Mouse (Mus musculus): ENCODE data around the gene Gm42674. TPM values are rescaled to one million over a fixed set of nuclear protein-coding genes. Genes with fewer than 3 reads are reported as not detected.

The Gm42674 gene
- total and polyA plus RNA-seq, 3 experiments = not detected

DNA sequence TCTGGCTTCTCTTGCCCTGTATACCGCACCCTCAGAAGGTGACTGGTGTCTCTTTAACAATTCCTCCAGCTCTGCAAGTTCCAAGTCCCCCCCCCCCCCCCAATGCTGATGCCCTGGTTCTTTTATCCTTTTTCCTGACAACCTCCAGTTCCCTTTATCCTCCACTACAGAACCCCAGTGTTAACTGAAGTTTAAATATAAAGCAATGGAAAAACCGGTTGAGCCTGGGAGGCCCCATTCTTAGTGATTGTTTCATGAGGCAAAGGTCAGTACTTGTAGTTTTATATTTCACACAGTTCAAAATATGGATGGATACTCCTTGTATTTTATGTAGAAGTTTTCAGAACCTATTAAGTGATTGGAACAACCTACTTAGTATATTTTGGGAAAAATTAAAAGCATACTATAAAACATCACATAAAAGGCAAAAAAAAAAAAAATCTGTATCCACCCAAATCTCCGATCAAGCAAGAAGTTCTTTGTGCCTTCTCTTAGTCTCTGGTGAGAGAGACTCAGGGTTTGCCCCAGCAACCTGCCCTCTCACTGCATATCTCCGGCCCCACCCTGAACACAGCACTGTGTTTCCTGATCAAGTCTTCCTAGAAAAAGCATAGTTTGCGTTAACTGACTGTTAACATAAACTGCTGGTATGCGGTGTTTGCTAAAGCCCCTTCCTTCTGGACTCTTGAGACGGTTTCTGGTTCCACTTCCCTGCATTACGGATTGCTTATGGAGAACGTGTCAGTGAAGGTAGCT, 24.7 kb downstream of the Gm42674 start:
- peaks cover 2% of the 10 kb centered on the region for H3K4me1 ChIP-seq (ENCODE audit: control insufficient read depth, insufficient read depth, low read length)
- H3K79me2 ChIP-seq (replicated peaks; ENCODE audit: control insufficient read depth, insufficient read depth, low read length) = no peaks in the 10 kb centered on the region
- no peak for DNase-seq
- no peaks in the 10 kb centered on the region for H3K27me3 ChIP-seq (ENCODE audit: control insufficient read depth, insufficient read depth, low read length)
- H3K36me3 ChIP-seq (ENCODE audit: control insufficient read depth, insufficient read depth, low read length) = no peaks in the 10 kb centered on the region
- no peak overlapping the region for H3K27ac ChIP-seq
- WGBS = 65% methylated on average over 9 of the region's 9 CpGs
- no peak overlapping the region for H3K4me3 ChIP-seq
- intact Hi-C loops (cut with DNase I) = no loop called here
- H3K9ac ChIP-seq (ENCODE audit: low read depth, low read length) = no peak overlapping the region
- no peak for TF ChIP-seq POLR2A (IDR thresholded peaks at IDR 0.05; ENCODE audit: insufficient read depth, low read depth, low read length)
- TF ChIP-seq EP300 (IDR thresholded peaks at IDR 0.05; ENCODE audit: insufficient read depth, low read depth, low read length) = no peak

DNA sequence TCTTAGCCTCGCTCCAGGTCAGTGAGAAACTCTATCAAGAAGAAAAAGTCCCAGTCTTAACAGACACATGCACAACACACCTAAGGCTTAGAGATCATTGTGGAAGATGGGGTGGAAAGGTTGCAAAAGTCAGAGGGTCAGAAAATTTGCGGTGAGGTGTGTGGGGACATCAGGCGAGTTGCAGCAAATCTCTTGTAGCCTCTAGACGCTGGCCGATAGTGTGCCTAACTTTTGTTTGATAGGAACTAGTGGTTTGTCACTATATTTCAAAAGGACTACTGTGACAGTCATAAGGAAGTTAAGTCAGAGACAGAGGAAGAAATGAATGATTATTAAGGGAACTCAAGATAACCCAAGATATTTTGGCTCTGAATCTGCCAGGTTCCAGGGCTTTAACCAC, 25.7 kb downstream of the Gm42674 start:
- H3K36me3 ChIP-seq (ENCODE audit: control insufficient read depth, insufficient read depth, low read length) = no peaks in the 10 kb centered on the region
- no peak overlapping the region for H3K9ac ChIP-seq (ENCODE audit: low read depth, low read length)
- H3K4me3 ChIP-seq = no peak overlapping the region
- peaks cover 2% of the 10 kb centered on the region for H3K4me1 ChIP-seq (ENCODE audit: control insufficient read depth, insufficient read depth, low read length)
- 87% methylated on average over 5 of the region's 5 CpGs for WGBS
- intact Hi-C loops (cut with DNase I) = no loop called here
- no peak for DNase-seq
- TF ChIP-seq CTCF (IDR thresholded peaks at IDR 0.05) (no peak), EP300 (IDR thresholded peaks at IDR 0.05; ENCODE audit: insufficient read depth, low read depth, low read length) (no peak), POLR2A (IDR thresholded peaks at IDR 0.05; ENCODE audit: insufficient read depth, low read depth, low read length) (no peak)
- H3K27me3 ChIP-seq (ENCODE audit: control insufficient read depth, insufficient read depth, low read length) = no peaks in the 10 kb centered on the region
- no peak overlapping the region for H3K27ac ChIP-seq
- no peaks in the 10 kb centered on the region for H3K79me2 ChIP-seq (replicated peaks; ENCODE audit: control insufficient read depth, insufficient read depth, low read length)

DNA sequence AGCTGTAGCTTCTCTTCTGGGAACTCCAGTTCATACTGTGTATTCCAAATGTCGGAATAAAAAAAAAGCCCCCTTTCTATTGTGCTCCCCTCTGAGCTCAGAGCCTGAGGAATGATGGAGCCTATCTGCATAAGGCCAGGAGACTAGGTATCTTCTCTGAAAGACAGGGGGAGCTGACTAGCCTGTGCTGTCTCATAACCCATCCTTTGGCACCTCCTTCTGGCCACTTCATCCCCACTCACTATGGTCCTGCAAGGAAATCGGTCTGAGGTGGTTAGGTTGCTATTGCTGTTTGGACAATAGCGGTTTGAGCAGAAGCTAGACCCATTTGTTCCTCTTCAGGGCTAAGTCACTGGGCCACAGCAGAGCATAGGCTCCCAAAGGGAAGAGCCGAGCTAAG, 26.1 kb downstream of the Gm42674 start:
- peaks cover 2% of the 10 kb centered on the region for H3K4me1 ChIP-seq (ENCODE audit: control insufficient read depth, insufficient read depth, low read length)
- intact Hi-C loops (cut with DNase I) = no loop called here
- H3K9ac ChIP-seq (ENCODE audit: low read depth, low read length) = no peak overlapping the region
- H3K4me3 ChIP-seq = no peak overlapping the region
- TF ChIP-seq POLR2A (IDR thresholded peaks at IDR 0.05; ENCODE audit: insufficient read depth, low read depth, low read length) = no peak
- TF ChIP-seq CTCF (IDR thresholded peaks at IDR 0.05) = peak; percentile 57
- WGBS = 57% methylated on average over 4 of the region's 4 CpGs
- H3K79me2 ChIP-seq (replicated peaks; ENCODE audit: control insufficient read depth, insufficient read depth, low read length) = no peaks in the 10 kb centered on the region
- no peak for DNase-seq
- H3K27me3 ChIP-seq (ENCODE audit: control insufficient read depth, insufficient read depth, low read length) = no peaks in the 10 kb centered on the region
- no peaks in the 10 kb centered on the region for H3K36me3 ChIP-seq (ENCODE audit: control insufficient read depth, insufficient read depth, low read length)
- no peak overlapping the region for H3K27ac ChIP-seq

DNA sequence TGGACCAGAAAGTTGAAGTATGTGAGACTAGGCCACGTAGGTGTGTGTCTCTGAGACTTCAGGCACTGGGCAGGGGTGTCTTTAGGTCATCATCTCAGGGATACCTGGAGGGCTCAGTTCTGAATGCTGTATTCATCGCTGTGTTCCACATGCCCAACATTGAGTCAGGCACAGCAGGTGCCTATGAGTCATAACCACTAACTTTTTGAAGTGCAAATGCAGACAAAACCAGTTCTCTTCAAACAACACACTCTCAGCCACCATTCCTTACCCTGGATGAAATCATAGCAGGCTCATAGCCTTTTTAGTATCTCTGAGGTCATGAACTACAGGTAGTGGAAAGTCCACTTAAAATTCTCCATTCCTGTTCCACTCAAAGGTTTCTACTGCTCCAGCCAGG, 27.6 kb downstream of the Gm42674 start:
- H3K79me2 ChIP-seq (replicated peaks; ENCODE audit: control insufficient read depth, insufficient read depth, low read length) = no peaks in the 10 kb centered on the region
- H3K4me1 ChIP-seq (ENCODE audit: control insufficient read depth, insufficient read depth, low read length) = no peaks in the 10 kb centered on the region
- no peaks in the 10 kb centered on the region for H3K27me3 ChIP-seq (ENCODE audit: control insufficient read depth, insufficient read depth, low read length)
- no peak overlapping the region for H3K27ac ChIP-seq
- 86% methylated on average over 2 of the region's 2 CpGs for WGBS
- H3K9ac ChIP-seq (ENCODE audit: low read depth, low read length) = no peak overlapping the region
- DNase-seq = no peak
- intact Hi-C loops (cut with DNase I) = no loop called here
- H3K36me3 ChIP-seq (ENCODE audit: control insufficient read depth, insufficient read depth, low read length) = no peaks in the 10 kb centered on the region
- no peak overlapping the region for H3K4me3 ChIP-seq
- TF ChIP-seq CTCF (IDR thresholded peaks at IDR 0.05) (no peak), POLR2A (IDR thresholded peaks at IDR 0.05; ENCODE audit: insufficient read depth, low read depth, low read length) (no peak), EP300 (IDR thresholded peaks at IDR 0.05; ENCODE audit: insufficient read depth, low read depth, low read length) (no peak)

DNA sequence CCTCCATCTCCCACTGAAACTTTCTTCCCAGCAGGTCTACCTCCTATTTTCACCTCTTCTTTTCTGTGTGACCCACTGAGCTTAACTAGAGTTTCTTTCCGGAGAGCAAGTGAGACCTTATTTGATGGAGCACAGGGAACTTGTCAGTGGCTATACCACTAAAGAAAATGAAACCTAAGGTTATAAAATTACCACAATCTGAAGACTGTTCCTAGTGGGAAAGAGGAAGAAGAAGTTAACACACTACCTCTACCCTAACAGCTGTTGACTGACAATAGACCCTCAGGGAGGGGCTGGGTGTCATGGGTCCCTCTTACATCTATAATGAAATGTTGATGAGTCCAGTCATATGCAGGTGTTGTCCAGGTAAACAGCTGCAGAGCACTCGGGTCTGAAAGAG, 30.3 kb downstream of the Gm42674 start:
- no peak overlapping the region for H3K4me3 ChIP-seq
- WGBS = 77% methylated on average over 2 of the region's 2 CpGs
- no peaks in the 10 kb centered on the region for H3K36me3 ChIP-seq (ENCODE audit: control insufficient read depth, insufficient read depth, low read length)
- TF ChIP-seq POLR2A (IDR thresholded peaks at IDR 0.05; ENCODE audit: insufficient read depth, low read depth, low read length) (no peak), CTCF (IDR thresholded peaks at IDR 0.05) (no peak), EP300 (IDR thresholded peaks at IDR 0.05; ENCODE audit: insufficient read depth, low read depth, low read length) (no peak)
- no peak overlapping the region for H3K27ac ChIP-seq
- no peaks in the 10 kb centered on the region for H3K27me3 ChIP-seq (ENCODE audit: control insufficient read depth, insufficient read depth, low read length)
- no peaks in the 10 kb centered on the region for H3K79me2 ChIP-seq (replicated peaks; ENCODE audit: control insufficient read depth, insufficient read depth, low read length)
- H3K9ac ChIP-seq (ENCODE audit: low read depth, low read length) = no peak overlapping the region
- no peaks in the 10 kb centered on the region for H3K4me1 ChIP-seq (ENCODE audit: control insufficient read depth, insufficient read depth, low read length)
- no peak for DNase-seq
- intact Hi-C loops (cut with DNase I) = no loop called here

DNA sequence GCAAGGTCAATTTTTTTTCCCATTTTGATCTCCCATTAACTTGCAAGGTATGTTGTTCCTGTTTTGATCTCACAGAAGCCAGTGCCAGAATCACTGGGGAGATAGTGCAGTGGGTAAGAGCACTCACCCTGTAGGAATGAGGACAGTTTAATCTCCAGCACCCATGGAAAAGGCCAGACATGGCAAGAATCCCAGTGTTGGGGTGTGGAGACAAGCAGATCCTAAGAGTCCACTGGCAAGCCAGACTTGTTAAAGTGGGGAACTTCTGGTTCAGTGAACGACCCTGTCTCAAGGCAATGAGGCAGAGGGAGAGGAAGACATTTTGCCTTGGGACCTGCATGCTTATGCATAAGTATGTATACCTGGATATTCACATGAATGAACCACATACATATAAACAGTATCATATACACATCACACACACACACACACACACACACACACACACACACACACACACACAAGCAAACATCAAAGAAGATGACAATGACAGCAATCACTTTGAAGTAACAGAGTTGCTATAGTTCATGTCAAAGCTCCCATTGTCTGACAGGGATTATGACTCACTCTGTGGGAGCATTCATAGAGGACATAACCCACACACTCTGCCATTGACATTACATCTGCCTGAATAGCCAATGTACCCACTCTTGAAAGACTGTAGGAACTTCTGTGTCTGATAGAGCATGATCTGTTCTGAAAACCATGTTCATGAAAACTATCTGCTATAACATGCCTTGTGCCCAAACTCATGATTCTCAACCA, 37.0 kb downstream of the Gm42674 start:
- H3K4me3 ChIP-seq = no peak overlapping the region
- WGBS = 30% methylated on average over 1 of the region's 1 CpGs
- TF ChIP-seq CTCF (IDR thresholded peaks at IDR 0.05) = no peak
- H3K79me2 ChIP-seq (replicated peaks; ENCODE audit: control insufficient read depth, insufficient read depth, low read length) = no peaks in the 10 kb centered on the region
- H3K36me3 ChIP-seq (ENCODE audit: control insufficient read depth, insufficient read depth, low read length) = no peaks in the 10 kb centered on the region
- no peak for DNase-seq
- H3K27ac ChIP-seq = no peak overlapping the region
- no peak overlapping the region for H3K9ac ChIP-seq (ENCODE audit: low read depth, low read length)
- intact Hi-C loops (cut with DNase I) = no loop called here
- no peaks in the 10 kb centered on the region for H3K27me3 ChIP-seq (ENCODE audit: control insufficient read depth, insufficient read depth, low read length)
- no peaks in the 10 kb centered on the region; the same call in 1 of the 2 replicates for H3K4me1 ChIP-seq (ENCODE audit: control insufficient read depth, insufficient read depth, low read length)
